Mouse (Mus musculus): ENCODE measurements around the gene Hist1h3e.

Gene Hist1h3e

GRCm38 (mm10) chr13:23529005-23529404 is 33.2 kb downstream of the Hist1h3e start:
- in situ Hi-C loops (cut with MboI, MseI): no loop called here

GRCm38 (mm10) chr13:23526312-23526711 is 35.9 kb downstream of the Hist1h3e start:
- in situ Hi-C loops (cut with MboI, MseI): no loop called here

GRCm38 (mm10) chr13:23525901-23526300 is 36.3 kb downstream of the Hist1h3e start:
- in situ Hi-C loops (cut with MboI, MseI): no loop called here

GRCm38 (mm10) chr13:23524654-23525053 is 37.5 kb downstream of the Hist1h3e start:
- in situ Hi-C loops (cut with MboI, MseI): loop anchor here (5.0 kb wide), 2 partner anchors 92 to 1472 kb away; no protein-coding TSS in a partner anchor

- in situ Hi-C loops (cut with MboI, MseI): loop anchor here (5.0 kb wide), 2 partner anchors 92 to 1472 kb away; no protein-coding TSS in a partner anchor
Observed at GRCm38 (mm10) chr13:23523976-23524375, 38.2 kb downstream of the Hist1h3e start.

- in situ Hi-C loops (cut with MboI, MseI): loop anchor here (5.0 kb wide), 2 partner anchors 89 to 1469 kb away; no protein-coding TSS in a partner anchor
Observed at GRCm38 (mm10) chr13:23521703-23522102, 40.5 kb downstream of the Hist1h3e start.

GRCm38 (mm10) chr13:23519416-23519815 is 42.8 kb downstream of the Hist1h3e start:
- in situ Hi-C loops (cut with MboI, MseI): loop anchor here (5.0 kb wide), 1 partner anchor 1592 kb away; no protein-coding TSS in a partner anchor

GRCm38 (mm10) chr13:23518885-23519284 is 43.3 kb downstream of the Hist1h3e start:
- in situ Hi-C loops (cut with MboI, MseI): loop anchor here (5.0 kb wide), 1 partner anchor 1592 kb away; no protein-coding TSS in a partner anchor

GRCm38 (mm10) chr13:23518295-23518603 is 43.9 kb downstream of the Hist1h3e start:
- in situ Hi-C loops (cut with MboI, MseI): loop anchor here (5.0 kb wide), 1 partner anchor 1591 kb away; no protein-coding TSS in a partner anchor

GRCm38 (mm10) chr13:23517603-23518294 is 44.4 kb downstream of the Hist1h3e start:
- in situ Hi-C loops (cut with MboI, MseI): loop anchor here (5.0 kb wide), 1 partner anchor 1590 kb away; no protein-coding TSS in a partner anchor

GRCm38 (mm10) chr13:23516822-23517602 is 45.2 kb downstream of the Hist1h3e start:
- in situ Hi-C loops (cut with MboI, MseI): loop anchor here (5.0 kb wide), 1 partner anchor 1590 kb away; no protein-coding TSS in a partner anchor

GRCm38 (mm10) chr13:23515826-23516620 is 46.1 kb downstream of the Hist1h3e start:
- in situ Hi-C loops (cut with MboI, MseI): loop anchor here (5.0 kb wide), 1 partner anchor 1589 kb away; no protein-coding TSS in a partner anchor

- in situ Hi-C loops (cut with MboI, MseI): loop anchor here (5.0 kb wide), 1 partner anchor 1588 kb away; no protein-coding TSS in a partner anchor
Observed at GRCm38 (mm10) chr13:23515281-23515680, 46.9 kb downstream of the Hist1h3e start.

- in situ Hi-C loops (cut with MboI, MseI): no loop called here
Observed at GRCm38 (mm10) chr13:23513517-23513916, 48.7 kb downstream of the Hist1h3e start.

Data from regulatory T cell (primary cell).